Mouse (Mus musculus): ENCODE data around the gene Iqcb1. TPM values are rescaled to one million over a fixed set of nuclear protein-coding genes. Genes with fewer than 3 reads are reported as not detected.

Gene Iqcb1
- 9.2 and 16.8 TPM in 2 replicates for total RNA-seq (2012; rRNA removed)

GRCm38 (mm10) chr16:36828054-36828786, at the start of gene Iqcb1:
Gene Iqcb1, plus strand, starts transcription at chr16:36828385.
- in situ Hi-C loops (cut with MboI; ENCODE audit: low sequenced_read_pairs in 2 of 2, unreplicated experiment in 2 of 2), result no loop called here
- Histone ChIP-seq H3K4me1 (ENCODE audit: control insufficient read depth in 2 of 2, insufficient read depth in 2 of 2, low read length in 2 of 2, poor library complexity in 1 of 2) (no peaks in the 10 kb centered on the region), H3K36me3 (ENCODE audit: control insufficient read depth, insufficient read depth, low read length, poor library complexity, severe bottlenecking) (no peaks in the 10 kb centered on the region), H3K9me3 (ENCODE audit: control insufficient read depth, insufficient read depth, low read depth, low read length) (no peaks in the 10 kb centered on the region), H3K9ac (ENCODE audit: insufficient read depth, low read depth, low read length, poor library complexity, severe bottlenecking) (peak within 1 kb of the TSS; percentile 92), H3K4me3 (ENCODE audit: insufficient read depth in 1 of 2, low read depth in 1 of 2, low read length in 2 of 2, poor library complexity in 1 of 2, severe bottlenecking in 1 of 2) (peak within 1 kb of the TSS; percentile 97 to 98), H3K27ac (ENCODE audit: insufficient read depth, low read depth, low read length, poor library complexity, severe bottlenecking) (no peak within 1 kb of the TSS)
- no peak for TF ChIP-seq CHD2 (IDR thresholded peaks at IDR 0.05; ENCODE audit: low read depth, low read length)
- no peak for TF ChIP-seq ZC3H11A (IDR thresholded peaks at IDR 0.05; ENCODE audit: borderline replicate concordance, low read depth, low read length)
- TF ChIP-seq HCFC1 (IDR thresholded peaks at IDR 0.05; ENCODE audit: borderline replicate concordance, insufficient read depth, low read length), result no peak
- DNase-seq (ENCODE audit: low read depth, low spot score), result peak; percentile 64

GRCm38 (mm10) chr16:36784146-36784545, 44.0 kb upstream of the Iqcb1 start:
- no peak overlapping the region for H3K27ac ChIP-seq (ENCODE audit: insufficient read depth, low read depth, low read length, poor library complexity, severe bottlenecking)
- H3K4me1 ChIP-seq (ENCODE audit: control insufficient read depth in 2 of 2, insufficient read depth in 2 of 2, low read length in 2 of 2, poor library complexity in 1 of 2), result no peaks in the 10 kb centered on the region
- no peak overlapping the region for H3K4me3 ChIP-seq (ENCODE audit: insufficient read depth in 1 of 2, low read depth in 1 of 2, low read length in 2 of 2, poor library complexity in 1 of 2, severe bottlenecking in 1 of 2)
- no peak for DNase-seq (ENCODE audit: low read depth, low spot score)
- in situ Hi-C loops (cut with MboI; ENCODE audit: low sequenced_read_pairs in 2 of 2, unreplicated experiment in 2 of 2), result loop anchor here in 1 of 2 experiments (25.0 kb wide), 1 partner anchor 297 kb away; no protein-coding TSS in a partner anchor
- no peaks in the 10 kb centered on the region for H3K9me3 ChIP-seq (ENCODE audit: control insufficient read depth, insufficient read depth, low read depth, low read length)
- H3K36me3 ChIP-seq (ENCODE audit: control insufficient read depth, insufficient read depth, low read length, poor library complexity, severe bottlenecking), result no peaks in the 10 kb centered on the region
- no peak overlapping the region for H3K9ac ChIP-seq (ENCODE audit: insufficient read depth, low read depth, low read length, poor library complexity, severe bottlenecking)
- TF ChIP-seq HCFC1 (IDR thresholded peaks at IDR 0.05; ENCODE audit: borderline replicate concordance, insufficient read depth, low read length) (no peak), ZNF384 (IDR thresholded peaks at IDR 0.05; ENCODE audit: low read depth, low read length) (no peak), CHD2 (IDR thresholded peaks at IDR 0.05; ENCODE audit: low read depth, low read length) (no peak), ZC3H11A (IDR thresholded peaks at IDR 0.05; ENCODE audit: borderline replicate concordance, low read depth, low read length) (no peak), MAFK (IDR thresholded peaks at IDR 0.05; ENCODE audit: insufficient read depth, low read depth, low read length) (no peak)

GRCm38 (mm10) chr16:36784594-36785313, 43.4 kb upstream of the Iqcb1 start, which contains the start of gene Slc15a2:
Gene Slc15a2, minus strand, starts transcription at chr16:36784962.
- no peak for DNase-seq (ENCODE audit: low read depth, low spot score)
- in situ Hi-C loops (cut with MboI; ENCODE audit: low sequenced_read_pairs in 2 of 2, unreplicated experiment in 2 of 2), result loop anchor here in 1 of 2 experiments (25.0 kb wide), 1 partner anchor 297 kb away; no protein-coding TSS in a partner anchor
- Histone ChIP-seq H3K36me3 (ENCODE audit: control insufficient read depth, insufficient read depth, low read length, poor library complexity, severe bottlenecking) (no peaks in the 10 kb centered on the region), H3K4me1 (ENCODE audit: control insufficient read depth in 2 of 2, insufficient read depth in 2 of 2, low read length in 2 of 2, poor library complexity in 1 of 2) (no peaks in the 10 kb centered on the region), H3K9me3 (ENCODE audit: control insufficient read depth, insufficient read depth, low read depth, low read length) (no peaks in the 10 kb centered on the region), H3K4me3 (ENCODE audit: insufficient read depth in 1 of 2, low read depth in 1 of 2, low read length in 2 of 2, poor library complexity in 1 of 2, severe bottlenecking in 1 of 2) (no peak within 1 kb of the TSS), H3K9ac (ENCODE audit: insufficient read depth, low read depth, low read length, poor library complexity, severe bottlenecking) (no peak within 1 kb of the TSS), H3K27ac (ENCODE audit: insufficient read depth, low read depth, low read length, poor library complexity, severe bottlenecking) (no peak within 1 kb of the TSS)
- TF ChIP-seq ZNF384 (IDR thresholded peaks at IDR 0.05; ENCODE audit: low read depth, low read length) (no peak), MAFK (IDR thresholded peaks at IDR 0.05; ENCODE audit: insufficient read depth, low read depth, low read length) (no peak), CHD2 (IDR thresholded peaks at IDR 0.05; ENCODE audit: low read depth, low read length) (no peak), HCFC1 (IDR thresholded peaks at IDR 0.05; ENCODE audit: borderline replicate concordance, insufficient read depth, low read length) (no peak), ZC3H11A (IDR thresholded peaks at IDR 0.05; ENCODE audit: borderline replicate concordance, low read depth, low read length) (no peak)

- Histone ChIP-seq H3K4me1 (ENCODE audit: control insufficient read depth in 2 of 2, insufficient read depth in 2 of 2, low read length in 2 of 2, poor library complexity in 1 of 2) (no peaks in the 10 kb centered on the region), H3K27ac (ENCODE audit: insufficient read depth, low read depth, low read length, poor library complexity, severe bottlenecking) (no peak overlapping the region), H3K36me3 (ENCODE audit: control insufficient read depth, insufficient read depth, low read length, poor library complexity, severe bottlenecking) (no peaks in the 10 kb centered on the region), H3K9me3 (ENCODE audit: control insufficient read depth, insufficient read depth, low read depth, low read length) (no peaks in the 10 kb centered on the region), H3K9ac (ENCODE audit: insufficient read depth, low read depth, low read length, poor library complexity, severe bottlenecking) (no peak overlapping the region), H3K4me3 (ENCODE audit: insufficient read depth in 1 of 2, low read depth in 1 of 2, low read length in 2 of 2, poor library complexity in 1 of 2, severe bottlenecking in 1 of 2) (no peak overlapping the region)
- TF ChIP-seq ZNF384 (IDR thresholded peaks at IDR 0.05; ENCODE audit: low read depth, low read length) (no peak), ZC3H11A (IDR thresholded peaks at IDR 0.05; ENCODE audit: borderline replicate concordance, low read depth, low read length) (no peak), HCFC1 (IDR thresholded peaks at IDR 0.05; ENCODE audit: borderline replicate concordance, insufficient read depth, low read length) (no peak), MAFK (IDR thresholded peaks at IDR 0.05; ENCODE audit: insufficient read depth, low read depth, low read length) (no peak), CHD2 (IDR thresholded peaks at IDR 0.05; ENCODE audit: low read depth, low read length) (no peak)
- in situ Hi-C loops (cut with MboI; ENCODE audit: low sequenced_read_pairs in 2 of 2, unreplicated experiment in 2 of 2), result loop anchor here in 1 of 2 experiments (25.0 kb wide), 1 partner anchor 299 kb away; no protein-coding TSS in a partner anchor
- DNase-seq (ENCODE audit: low read depth, low spot score), result no peak
These were observed 41.7 kb upstream of the Iqcb1 start for GRCm38 (mm10) chr16:36786466-36786865.

Measured in ES-E14 (cell line).